Mouse (Mus musculus) lung, embryonic 16.5 days (tissue): ENCODE measurements at regions not wholly inside any gene's neighbourhood (a gene's known extent, or its start where the extent isn't known, plus 50 kb on each side); places are given as distances from the start of the nearest gene placed in this dataset.

Experiments
- ATAC-seq: fragments of 200-750 bp; cut with Nextera tagmentation; 2 replicates; pipeline ENCODE4 v1.8.0; 2017; ENCODE audit warnings: low read depth, mild to moderate bottlenecking, moderate library complexity
- H3K27ac ChIP-seq: fragments of 300-500 bp; sonication (generic); 2 replicates; pipeline ENCODE4 v1.5.1; 2014; ENCODE audit warnings: mild to moderate bottlenecking, control low read depth, low read length
- H3K27me3 ChIP-seq: fragments of 300-500 bp; sonication (generic); 2 replicates; pipeline ENCODE4 v1.6.1; 2014; ENCODE audit warnings: low read depth, low read length, mixed read lengths; ENCODE audit not compliant: control insufficient read depth, insufficient read depth
- H3K36me3 ChIP-seq: fragments of 300-500 bp; sonication (generic); 2 replicates; pipeline ENCODE4 v1.6.1; 2014; ENCODE audit warnings: low read length; ENCODE audit not compliant: control insufficient read depth, insufficient read depth
- H3K4me1 ChIP-seq: fragments of 300-500 bp; sonication (generic); replicated peaks from 2 replicates; pipeline ENCODE4 v1.6.1; 2014; ENCODE audit warnings: low read length, mixed read lengths; ENCODE audit not compliant: control insufficient read depth, insufficient read depth
- H3K4me2 ChIP-seq: fragments of 300-500 bp; sonication (generic); 2 replicates; pipeline ENCODE4 v1.6.1; 2014; ENCODE audit warnings: low read depth, low read length, control low read depth
- H3K4me3 ChIP-seq: fragments of 300-500 bp; sonication (generic); 2 replicates; pipeline ENCODE4 v1.5.1; 2014; ENCODE audit warnings: mild to moderate bottlenecking, low read length, control low read depth
- H3K9ac ChIP-seq: fragments of 300-500 bp; sonication (generic); 2 replicates; pipeline ENCODE4 v1.6.1; 2014; ENCODE audit warnings: low read length, control low read depth
- H3K9me3 ChIP-seq: fragments of 300-500 bp; sonication (generic); 2 replicates; pipeline ENCODE4 v1.6.1; 2016; ENCODE audit warnings: low read length; ENCODE audit not compliant: control insufficient read depth
- WGBS: fragments of 180-500 bp; shearing (Covaris S2); extraction: QIAGEN DNeasy Blood & Tissue Kit; methylation state at CpG from one replicate; pipeline ENCODE4 v1.1.7; 2014; 5-methylcytosine and 5-hydroxymethylcytosine counted together

GRCm38 (mm10) chr6:117465165-117465564 lies 296.8 kb downstream of the Cxcl12 start:
- WGBS: 77% methylated on average over 4 of the region's 4 CpGs
- no peak for ATAC-seq

DNA sequence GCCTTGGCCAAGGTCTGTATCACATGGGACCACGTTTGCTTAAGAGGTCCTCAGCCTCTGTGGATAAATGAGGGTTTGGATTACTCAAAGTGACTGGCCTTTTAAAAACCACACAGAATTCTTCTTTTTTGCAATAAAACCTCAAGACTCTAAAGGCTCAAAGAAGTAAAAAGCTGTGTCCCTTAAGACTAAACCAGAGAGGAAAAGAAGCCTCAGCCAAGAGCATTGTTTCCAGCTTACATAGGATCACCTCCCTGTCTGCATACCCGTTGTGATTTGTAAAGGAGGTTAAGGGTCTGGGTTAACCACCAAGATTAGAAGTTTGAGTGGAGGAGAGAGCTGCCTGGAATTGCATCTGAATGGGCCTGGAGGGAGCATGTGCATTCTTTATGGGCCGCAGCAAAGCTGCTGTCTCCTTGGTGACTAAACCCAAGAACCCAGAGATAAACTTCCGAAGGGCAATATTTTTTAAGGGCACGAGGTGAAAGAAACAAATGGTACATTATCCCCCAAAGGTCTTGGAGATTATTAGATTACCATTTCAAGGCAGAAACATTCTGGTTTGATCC lies 297.4 kb downstream of the Cxcl12 start:
- no peaks in the 10 kb centered on the region for H3K36me3 ChIP-seq
- no peak overlapping the region for H3K4me3 ChIP-seq
- H3K9me3 ChIP-seq: no peaks in the 10 kb centered on the region
- H3K9ac ChIP-seq: no peak overlapping the region
- H3K27ac ChIP-seq: no peak overlapping the region
- WGBS: 46% methylated on average over 5 of the region's 5 CpGs
- H3K4me1 ChIP-seq: no peaks in the 10 kb centered on the region
- H3K4me2 ChIP-seq: no peak overlapping the region
- H3K27me3 ChIP-seq: no peaks in the 10 kb centered on the region
- no peak for ATAC-seq

More at GRCm38 (mm10) chr6:117465165-117465564, 296.8 kb downstream of the Cxcl12 start:
- Histone ChIP-seq H3K4me1 (no peaks in the 10 kb centered on the region), H3K4me2 (no peak overlapping the region), H3K27ac (no peak overlapping the region), H3K36me3 (no peaks in the 10 kb centered on the region), H3K9ac (no peak overlapping the region), H3K27me3 (no peaks in the 10 kb centered on the region), H3K4me3 (no peak overlapping the region), H3K9me3 (no peaks in the 10 kb centered on the region)

GRCm38 (mm10) chr6:117479376-117479775 lies 311.0 kb downstream of the Cxcl12 start:
- Histone ChIP-seq H3K27ac (no peak overlapping the region), H3K36me3 (no peaks in the 10 kb centered on the region), H3K9ac (no peak overlapping the region), H3K27me3 (no peaks in the 10 kb centered on the region), H3K4me1 (no peaks in the 10 kb centered on the region), H3K4me2 (no peak overlapping the region), H3K9me3 (no peaks in the 10 kb centered on the region), H3K4me3 (no peak overlapping the region)
- WGBS: 37% methylated on average over 2 of the region's 2 CpGs
- ATAC-seq: no peak

DNA sequence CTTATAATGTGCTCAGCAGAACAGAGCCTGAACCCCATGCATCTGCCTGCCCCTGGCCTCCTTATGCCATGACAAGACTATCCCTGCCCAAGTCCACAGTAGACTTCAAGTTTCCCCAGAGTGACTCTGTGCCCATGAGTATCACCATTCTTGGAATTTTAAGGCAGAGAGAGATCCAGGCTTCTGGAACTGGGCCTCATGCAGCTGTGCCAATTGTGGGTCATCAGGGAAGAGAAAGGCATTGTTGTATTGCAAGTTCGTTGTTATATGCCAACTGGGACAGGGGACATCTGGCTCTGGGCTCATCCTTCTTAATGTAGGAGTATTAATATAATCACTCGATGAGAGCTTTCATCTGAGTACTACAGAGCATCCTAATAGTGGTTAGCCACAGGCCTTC lies 312.1 kb downstream of the Cxcl12 start:
- no peak for ATAC-seq
- no peak overlapping the region for H3K4me2 ChIP-seq
- H3K27ac ChIP-seq: no peak overlapping the region
- H3K4me3 ChIP-seq: no peak overlapping the region
- no peaks in the 10 kb centered on the region for H3K36me3 ChIP-seq
- H3K9me3 ChIP-seq: no peaks in the 10 kb centered on the region
- WGBS: 61% methylated on average over 2 of the region's 2 CpGs
- no peaks in the 10 kb centered on the region for H3K27me3 ChIP-seq
- no peaks in the 10 kb centered on the region for H3K4me1 ChIP-seq
- H3K9ac ChIP-seq: no peak overlapping the region

- H3K27me3 ChIP-seq: no peaks in the 10 kb centered on the region
- H3K9ac ChIP-seq: no peak overlapping the region
- ATAC-seq: no peak
- H3K4me2 ChIP-seq: no peak overlapping the region
- no peak overlapping the region for H3K27ac ChIP-seq
- no peaks in the 10 kb centered on the region for H3K4me1 ChIP-seq
- H3K9me3 ChIP-seq: no peaks in the 10 kb centered on the region
- H3K36me3 ChIP-seq: no peaks in the 10 kb centered on the region
- WGBS: 83% methylated on average over 4 of the region's 4 CpGs
- no peak overlapping the region for H3K4me3 ChIP-seq
These were observed 320.8 kb downstream of the Cxcl12 start for GRCm38 (mm10) chr6:117489161-117489560.

DNA sequence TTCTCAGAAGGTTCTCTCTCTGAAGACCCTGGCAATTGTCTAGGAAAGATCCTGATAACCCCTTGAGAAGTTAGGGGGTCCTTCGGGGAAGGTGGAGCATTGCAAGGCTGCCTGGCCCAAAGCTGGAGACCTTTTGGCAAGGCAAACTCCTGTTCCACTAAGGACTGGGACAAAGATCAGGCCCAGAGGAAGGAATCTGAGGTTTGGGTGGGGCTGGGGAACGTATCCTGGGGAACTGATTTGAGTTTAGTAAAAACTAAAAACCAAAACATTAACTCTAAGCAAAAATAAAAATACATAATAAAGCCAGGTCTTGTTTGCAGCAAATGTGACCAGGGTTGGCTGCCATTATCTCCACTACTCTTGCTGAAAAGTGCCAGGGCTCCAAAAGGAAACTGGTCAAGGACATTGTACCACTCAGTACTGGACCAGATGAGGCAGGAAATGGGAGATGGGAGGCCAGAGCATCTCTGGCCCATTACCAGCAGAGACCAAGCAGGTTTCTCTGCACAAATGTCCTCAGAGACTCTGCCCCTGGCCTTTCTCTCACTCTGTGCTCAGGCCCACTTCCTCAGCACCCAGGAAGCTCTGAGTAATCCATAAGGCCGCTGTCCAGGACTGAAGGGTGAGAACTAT lies 321.5 kb downstream of the Cxcl12 start:
- H3K27ac ChIP-seq: no peak overlapping the region

GRCm38 (mm10) chr6:117494971-117495370 lies 326.6 kb downstream of the Cxcl12 start:
- no peak for ATAC-seq
- no peaks in the 10 kb centered on the region for H3K4me1 ChIP-seq
- no peaks in the 10 kb centered on the region for H3K36me3 ChIP-seq
- H3K4me2 ChIP-seq: no peak overlapping the region
- no peaks in the 10 kb centered on the region for H3K27me3 ChIP-seq
- no peak overlapping the region for H3K9ac ChIP-seq
- H3K4me3 ChIP-seq: no peak overlapping the region
- no peak overlapping the region for H3K27ac ChIP-seq
- no peaks in the 10 kb centered on the region for H3K9me3 ChIP-seq
- 55% methylated on average over 1 of the region's 1 CpGs for WGBS

More for the DNA sequence above, 321.5 kb downstream of the Cxcl12 start:
- Histone ChIP-seq H3K27me3 (no peaks in the 10 kb centered on the region), H3K36me3 (no peaks in the 10 kb centered on the region), H3K4me1 (no peaks in the 10 kb centered on the region), H3K4me2 (no peak overlapping the region), H3K9ac (no peak overlapping the region), H3K4me3 (no peak overlapping the region), H3K9me3 (no peaks in the 10 kb centered on the region)
- WGBS: 78% methylated on average over 3 of the region's 3 CpGs
- no peak for ATAC-seq

- 78% methylated on average over 5 of the region's 5 CpGs for WGBS
- Histone ChIP-seq H3K9me3 (no peaks in the 10 kb centered on the region), H3K36me3 (no peaks in the 10 kb centered on the region), H3K4me1 (no peaks in the 10 kb centered on the region), H3K9ac (no peak overlapping the region), H3K4me2 (no peak overlapping the region), H3K27me3 (no peaks in the 10 kb centered on the region), H3K27ac (no peak overlapping the region), H3K4me3 (no peak overlapping the region)
- ATAC-seq: no peak
These were observed 329.0 kb downstream of the Cxcl12 start for GRCm38 (mm10) chr6:117497337-117497736.

- no peak overlapping the region for H3K4me2 ChIP-seq
- WGBS: 86% methylated on average over 5 of the region's 5 CpGs
- no peak overlapping the region for H3K27ac ChIP-seq
- no peak overlapping the region for H3K4me3 ChIP-seq
- H3K9me3 ChIP-seq: no peaks in the 10 kb centered on the region
- H3K9ac ChIP-seq: no peak overlapping the region
- H3K4me1 ChIP-seq: no peaks in the 10 kb centered on the region
- no peaks in the 10 kb centered on the region for H3K27me3 ChIP-seq
- ATAC-seq: no peak
- no peaks in the 10 kb centered on the region for H3K36me3 ChIP-seq
These were observed 329.6 kb downstream of the Cxcl12 start for GRCm38 (mm10) chr6:117497904-117498303.
